Mouse (Mus musculus) heart, embryonic 12.5 days (tissue): ENCODE measurements around the gene Bcl6. TPM values are rescaled to one million over a fixed set of nuclear protein-coding genes. Genes with fewer than 3 reads are reported as not detected.
A peak's percentile ranks its signal among the peaks of the same experiment; 100 is the strongest.

Source experiments
- ATAC-seq: fragments of 200-750 bp; cut with Nextera tagmentation; 2 replicates; pipeline ENCODE4 v1.8.0; 2017; ENCODE audit warnings: moderate TSS enrichment, moderate library complexity; ENCODE audit not compliant: insufficient number of reproducible peaks, low FRiP score
- H3K27ac ChIP-seq: fragments of 300-500 bp; sonication (generic); 2 replicates; pipeline ENCODE4 v1.5.1; 2016; ENCODE audit warnings: mild to moderate bottlenecking, moderate library complexity; ENCODE audit not compliant: poor library complexity, severe bottlenecking
- H3K27me3 ChIP-seq: fragments of 300-500 bp; sonication (generic); replicated peaks from 2 replicates; pipeline ENCODE4 v1.6.1; 2016; ENCODE audit warnings: mild to moderate bottlenecking, moderate library complexity
- H3K36me3 ChIP-seq: fragments of 300-500 bp; sonication (generic); 2 replicates; pipeline ENCODE4 v1.6.1; 2016; ENCODE audit warnings: mild to moderate bottlenecking, moderate library complexity
- H3K4me1 ChIP-seq: fragments of 300-500 bp; sonication (generic); replicated peaks from 2 replicates; pipeline ENCODE4 v1.6.1; 2016; ENCODE audit warnings: mild to moderate bottlenecking
- H3K4me2 ChIP-seq: fragments of 300-500 bp; sonication (generic); 2 replicates; pipeline ENCODE4 v1.6.1; 2016; ENCODE audit warnings: mild to moderate bottlenecking, moderate library complexity
- H3K4me3 ChIP-seq: fragments of 300-500 bp; sonication (generic); 2 replicates; pipeline ENCODE4 v1.5.1; 2016; ENCODE audit warnings: mild to moderate bottlenecking
- H3K9ac ChIP-seq: fragments of 300-500 bp; sonication (generic); 2 replicates; pipeline ENCODE4 v1.6.1; 2016; ENCODE audit warnings: mild to moderate bottlenecking, moderate library complexity
- H3K9me3 ChIP-seq: fragments of 300-500 bp; sonication (generic); replicated peaks from 2 replicates; pipeline ENCODE4 v1.6.1; 2016; ENCODE audit warnings: mild to moderate bottlenecking, moderate library complexity
- whole genome bisulfite sequencing: fragments of 180-500 bp; shearing (Covaris S2); methylation state at CpG from one replicate; pipeline ENCODE4 v1.1.7; 2016; 5-methylcytosine and 5-hydroxymethylcytosine counted together
- polyA plus RNA-seq: library from polyadenylated mRNA; unstranded; fragments of >200 nt; fragmentation: Nextera tagmentation; extraction: Ambion mirVana; gene quantifications from 2 replicates; pipeline ENCODE4 v1.2.1, GENCODE M21; 2016

Gene Bcl6
- polyA plus RNA-seq, 1 experiment from 2014 or later: 0.24 TPM

GRCm38 (mm10) chr16:24014378-24014777 lies 25.7 kb upstream of the Bcl6 start:
- ATAC-seq: no peak
- no peak overlapping the region for H3K9ac ChIP-seq
- no peak overlapping the region for H3K27ac ChIP-seq
- WGBS: 30% methylated on average over 3 of the region's 3 CpGs
- H3K4me3 ChIP-seq: no peak overlapping the region
- no peaks in the 10 kb centered on the region for H3K36me3 ChIP-seq
- H3K4me2 ChIP-seq: no peak overlapping the region
- no peaks in the 10 kb centered on the region for H3K4me1 ChIP-seq
- H3K9me3 ChIP-seq: no peaks in the 10 kb centered on the region
- H3K27me3 ChIP-seq: no peaks in the 10 kb centered on the region

- no peaks in the 10 kb centered on the region for H3K27me3 ChIP-seq
- ATAC-seq: no peak
- H3K4me2 ChIP-seq: no peak overlapping the region
- H3K36me3 ChIP-seq: no peaks in the 10 kb centered on the region
- no peak overlapping the region for H3K27ac ChIP-seq
- 34% methylated on average over 3 of the region's 3 CpGs for WGBS
- no peak overlapping the region for H3K4me3 ChIP-seq
- H3K4me1 ChIP-seq: no peaks in the 10 kb centered on the region
- H3K9ac ChIP-seq: no peak overlapping the region
- no peaks in the 10 kb centered on the region for H3K9me3 ChIP-seq
These were observed 23.4 kb upstream of the Bcl6 start for GRCm38 (mm10) chr16:24012066-24012465.

GRCm38 (mm10) chr16:24011306-24011705 lies 22.7 kb upstream of the Bcl6 start:
- Histone ChIP-seq H3K27ac (no peak overlapping the region), H3K4me3 (no peak overlapping the region), H3K4me1 (no peaks in the 10 kb centered on the region), H3K9ac (no peak overlapping the region), H3K27me3 (no peaks in the 10 kb centered on the region), H3K9me3 (no peaks in the 10 kb centered on the region), H3K36me3 (no peaks in the 10 kb centered on the region), H3K4me2 (no peak overlapping the region)
- ATAC-seq: no peak
- WGBS: 63% methylated on average over 3 of the region's 3 CpGs

DNA sequence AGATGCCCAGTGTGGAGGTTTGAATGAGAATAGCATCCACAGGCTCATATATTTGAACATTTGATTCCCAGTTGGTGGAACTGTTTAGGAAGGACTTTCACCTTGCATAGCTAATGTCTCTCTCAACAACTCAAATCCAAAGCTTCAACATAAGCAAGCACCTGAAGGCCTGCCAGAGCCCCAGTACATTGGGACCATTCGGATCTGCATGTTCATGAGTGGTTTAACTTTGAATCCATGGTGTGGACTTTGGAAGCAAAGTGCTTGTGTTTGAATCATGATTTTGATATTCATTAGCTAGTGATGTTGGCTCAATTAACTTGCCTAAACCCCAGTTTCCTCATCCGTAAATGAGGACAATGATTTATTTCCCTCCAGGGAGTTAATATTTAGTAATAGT lies 21.2 kb upstream of the Bcl6 start:
- ATAC-seq: no peak

DNA sequence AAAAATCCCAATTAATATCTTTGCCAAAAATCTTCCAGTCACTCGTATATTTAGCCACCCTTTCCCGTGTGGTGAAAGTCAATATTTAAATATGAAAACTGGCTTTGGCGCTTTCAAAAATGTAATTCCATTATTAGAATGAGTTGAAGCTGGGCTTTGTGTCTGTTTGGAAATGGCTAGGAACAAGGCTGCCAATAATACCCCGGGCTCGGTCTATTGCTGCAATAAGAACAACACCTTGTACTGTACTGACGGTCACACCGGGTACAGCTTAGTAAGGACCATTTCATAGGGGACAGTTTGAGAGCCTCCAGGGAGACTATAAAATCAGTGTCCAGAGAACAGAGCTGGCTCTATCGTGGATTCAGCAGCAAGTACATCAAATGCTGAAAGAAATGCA lies 17.3 kb upstream of the Bcl6 start:
- H3K4me2 ChIP-seq: no peak overlapping the region
- H3K4me1 ChIP-seq: no peaks in the 10 kb centered on the region
- no peaks in the 10 kb centered on the region for H3K27me3 ChIP-seq
- no peak for ATAC-seq
- H3K4me3 ChIP-seq: no peak overlapping the region
- H3K36me3 ChIP-seq: no peaks in the 10 kb centered on the region
- 83% methylated on average over 8 of the region's 8 CpGs for WGBS
- H3K9me3 ChIP-seq: no peaks in the 10 kb centered on the region
- H3K27ac ChIP-seq: no peak overlapping the region
- no peak overlapping the region for H3K9ac ChIP-seq

More for the DNA sequence above, 21.2 kb upstream of the Bcl6 start:
- H3K4me1 ChIP-seq: no peaks in the 10 kb centered on the region
- no peaks in the 10 kb centered on the region for H3K36me3 ChIP-seq
- no peaks in the 10 kb centered on the region for H3K9me3 ChIP-seq
- H3K4me3 ChIP-seq: no peak overlapping the region
- H3K27ac ChIP-seq: no peak overlapping the region
- no peaks in the 10 kb centered on the region for H3K27me3 ChIP-seq
- WGBS: 87% methylated on average over 2 of the region's 2 CpGs
- no peak overlapping the region for H3K9ac ChIP-seq
- no peak overlapping the region for H3K4me2 ChIP-seq

DNA sequence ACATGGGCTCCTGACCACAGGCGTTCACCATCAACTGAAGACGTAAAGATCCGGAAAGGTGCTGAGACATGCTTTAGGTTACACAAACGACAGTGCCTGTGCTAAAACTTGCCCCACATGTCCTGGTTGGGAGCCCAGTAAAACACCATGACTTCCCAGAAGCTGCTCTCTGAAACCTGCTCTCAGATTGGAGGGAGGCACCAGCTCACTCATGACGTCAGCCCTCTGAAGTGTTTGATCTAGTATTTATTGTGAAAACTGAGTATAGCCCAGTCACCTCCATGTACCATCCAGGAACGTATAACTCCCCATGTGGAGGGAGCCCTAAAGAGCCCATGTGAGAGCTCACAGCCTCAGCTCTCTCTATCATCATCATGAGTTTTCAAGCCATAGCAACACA lies 9.3 kb upstream of the Bcl6 start:
- H3K27ac ChIP-seq: no peak overlapping the region
- H3K9ac ChIP-seq: no peak overlapping the region
- H3K27me3 ChIP-seq: no peaks in the 10 kb centered on the region
- H3K4me2 ChIP-seq: no peak overlapping the region
- WGBS: 84% methylated on average over 6 of the region's 6 CpGs
- H3K4me3 ChIP-seq: no peak overlapping the region
- H3K9me3 ChIP-seq: no peaks in the 10 kb centered on the region
- peaks cover 10% of the 10 kb centered on the region for H3K4me1 ChIP-seq
- ATAC-seq: no peak
- no peaks in the 10 kb centered on the region for H3K36me3 ChIP-seq

DNA sequence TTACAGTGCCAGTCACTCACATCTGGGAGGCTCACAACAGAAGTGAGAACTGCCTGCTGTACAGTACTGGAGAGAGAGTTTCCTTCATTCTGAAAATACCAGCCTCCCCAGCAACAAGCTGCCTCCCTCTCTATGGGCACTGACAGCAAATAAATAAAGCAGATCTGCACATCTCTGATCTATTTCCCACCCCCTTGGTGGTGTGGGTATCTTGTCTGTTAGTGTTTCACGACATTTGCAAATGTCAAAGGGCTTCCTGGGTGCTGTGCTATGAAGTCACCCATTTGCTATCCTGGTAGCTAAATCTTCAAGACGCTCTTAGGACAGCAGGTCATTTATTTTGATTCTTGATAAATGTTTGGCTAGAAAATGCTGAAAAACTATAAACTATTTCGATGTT lies 8.6 kb upstream of the Bcl6 start:
- Histone ChIP-seq H3K9me3 (no peaks in the 10 kb centered on the region), H3K27ac (no peak overlapping the region), H3K27me3 (no peaks in the 10 kb centered on the region), H3K4me1 (peaks cover 10% of the 10 kb centered on the region), H3K36me3 (no peaks in the 10 kb centered on the region), H3K9ac (no peak overlapping the region), H3K4me3 (no peak overlapping the region), H3K4me2 (no peak overlapping the region)
- 66% methylated on average over 3 of the region's 3 CpGs for whole genome bisulfite sequencing
- ATAC-seq: no peak

GRCm38 (mm10) chr16:23996342-23996741 lies 7.7 kb upstream of the Bcl6 start:
- no peak overlapping the region for H3K4me2 ChIP-seq
- ATAC-seq: no peak
- no peaks in the 10 kb centered on the region for H3K36me3 ChIP-seq
- H3K27ac ChIP-seq: no peak overlapping the region
- H3K27me3 ChIP-seq: no peaks in the 10 kb centered on the region
- 82% methylated on average over 7 of the region's 7 CpGs for WGBS
- peaks cover 11% of the 10 kb centered on the region for H3K4me1 ChIP-seq
- no peaks in the 10 kb centered on the region for H3K9me3 ChIP-seq
- no peak overlapping the region for H3K9ac ChIP-seq
- H3K4me3 ChIP-seq: no peak overlapping the region

DNA sequence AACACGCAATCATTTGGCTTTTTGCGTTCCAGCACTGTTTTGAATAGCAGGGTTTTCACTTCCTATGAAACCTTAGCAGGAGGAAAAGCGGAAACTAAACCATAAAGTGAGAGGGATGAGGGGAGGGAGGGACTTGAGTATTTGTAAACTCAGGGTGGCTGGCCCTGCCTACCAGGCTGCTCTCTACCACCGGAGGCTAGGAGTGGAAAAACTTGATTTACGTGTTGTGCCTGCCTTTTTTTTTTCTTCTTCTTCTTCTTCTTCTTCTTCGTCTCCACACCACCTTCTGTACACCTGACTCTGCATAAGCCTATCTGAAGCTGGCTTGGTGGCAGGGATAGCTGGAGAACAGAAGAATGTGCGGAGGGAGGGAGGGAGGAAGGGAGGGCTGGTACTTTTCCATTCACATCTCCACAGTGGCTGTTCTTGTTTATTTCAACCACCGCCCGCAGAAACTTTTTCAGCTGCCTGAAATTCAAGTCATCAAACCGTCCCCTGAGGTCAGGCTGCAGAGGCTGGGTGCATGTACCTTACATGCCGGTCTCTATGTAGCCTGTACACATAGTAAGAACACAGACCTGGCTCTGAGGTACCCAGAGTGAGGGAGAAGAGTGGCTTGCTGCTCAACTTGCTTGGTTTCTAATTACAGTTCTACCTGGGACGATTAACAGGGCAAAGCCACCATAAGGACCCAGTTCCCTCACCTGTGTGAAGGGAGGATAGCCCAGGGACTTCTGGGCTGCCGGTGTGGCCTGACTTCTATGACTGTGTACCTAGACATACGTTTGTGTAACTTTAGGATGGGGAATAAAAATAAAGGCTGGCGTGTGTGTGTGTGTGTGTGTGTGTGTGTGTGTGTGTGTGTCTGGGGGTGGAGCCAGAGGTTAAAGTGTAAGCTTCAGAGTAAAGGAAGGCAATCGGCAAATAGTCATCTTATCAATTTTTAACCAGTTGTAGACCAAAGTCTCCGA lies 5.0 kb upstream of the Bcl6 start:
- H3K27ac ChIP-seq: no peak overlapping the region
- no peak overlapping the region for H3K9ac ChIP-seq
- no peaks in the 10 kb centered on the region for H3K9me3 ChIP-seq
- H3K4me3 ChIP-seq: no peak overlapping the region
- no peaks in the 10 kb centered on the region for H3K27me3 ChIP-seq
- peaks cover 23% of the 10 kb centered on the region for H3K4me1 ChIP-seq
- 49% methylated on average over 17 of the region's 17 CpGs for WGBS
- H3K36me3 ChIP-seq: no peaks in the 10 kb centered on the region
- peak overlapping the region; percentile 31; the same call in 1 of the 2 replicates for H3K4me2 ChIP-seq
- 0 out of 2 replicates have a peak, but pooled peaks have one; percentile 16 for ATAC-seq

DNA sequence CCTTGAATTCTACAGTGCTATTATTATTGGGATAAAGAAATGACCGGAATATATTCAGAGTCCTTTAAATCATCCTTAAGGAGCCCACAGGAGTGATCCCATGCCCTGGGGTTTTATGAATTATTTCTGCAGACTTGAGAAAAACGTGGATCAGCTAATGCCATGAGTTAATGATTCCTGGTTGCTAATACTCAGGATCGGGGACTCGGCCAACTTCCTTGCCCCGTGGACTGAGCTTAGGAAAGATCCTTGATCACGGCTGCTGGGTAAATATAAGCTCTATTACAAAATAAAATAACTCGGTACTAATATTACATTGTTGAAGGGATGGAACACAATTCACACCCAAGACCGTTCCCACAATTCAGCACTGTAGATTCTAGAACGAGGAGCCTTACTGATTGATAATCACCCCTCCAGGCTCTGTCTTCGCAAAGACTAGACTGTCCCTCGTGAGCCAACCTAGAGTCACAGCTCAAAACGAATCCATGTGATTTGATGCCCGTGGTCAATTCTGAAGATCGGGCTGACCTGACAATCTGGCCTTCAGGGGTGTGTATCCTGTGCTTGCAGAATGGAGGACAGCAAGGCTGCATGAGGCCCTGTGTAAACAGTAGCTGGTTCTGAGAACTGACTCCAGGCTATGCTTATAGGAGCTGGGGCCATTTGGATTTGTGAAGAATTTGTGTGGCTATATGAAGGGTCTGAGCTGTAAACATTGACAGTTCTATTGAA lies 3.4 kb upstream of the Bcl6 start:
- Histone ChIP-seq H3K27me3 (no peaks in the 10 kb centered on the region), H3K4me1 (peaks cover 24% of the 10 kb centered on the region), H3K4me2 (no peak overlapping the region), H3K9me3 (no peaks in the 10 kb centered on the region), H3K36me3 (no peaks in the 10 kb centered on the region), H3K27ac (no peak overlapping the region), H3K9ac (no peak overlapping the region), H3K4me3 (no peak overlapping the region)
- ATAC-seq: no peak
- WGBS: 86% methylated on average over 14 of the region's 14 CpGs

GRCm38 (mm10) chr16:23991170-23991569 lies 2.5 kb upstream of the Bcl6 start:
- 2% methylated on average over 4 of the region's 4 CpGs for WGBS
- peaks cover 28% of the 10 kb centered on the region for H3K4me1 ChIP-seq
- no peaks in the 10 kb centered on the region for H3K27me3 ChIP-seq
- no peaks in the 10 kb centered on the region for H3K36me3 ChIP-seq
- H3K27ac ChIP-seq: no peak overlapping the region
- no peak overlapping the region for H3K9ac ChIP-seq
- no peaks in the 10 kb centered on the region for H3K9me3 ChIP-seq
- no peak for ATAC-seq
- no peak overlapping the region for H3K4me2 ChIP-seq
- no peak overlapping the region for H3K4me3 ChIP-seq
